Mouse (Mus musculus) small intestine, adult 2 months (tissue): ENCODE measurements around the gene Usp16.

Experiments used
- CTCF ChIP-seq: fragments of 200-500 bp; IDR thresholded peaks from 2 replicates; pipeline ENCODE4 v1.5.1; 2012; ENCODE audit warnings: low read depth, mild to moderate bottlenecking, control low read depth, inconsistent platforms, low read length, moderate library complexity, mixed read lengths; ENCODE audit not compliant: insufficient replicate concordance, insufficient read length; ENCODE audit errors: extremely low read depth
- POLR2A ChIP-seq: fragments of 200-500 bp; IDR thresholded peaks from 2 replicates; pipeline ENCODE4 v1.6.1; 2012; ENCODE audit warnings: low read depth, mild to moderate bottlenecking, control low read depth, inconsistent platforms, low read length, moderate library complexity

DNA sequence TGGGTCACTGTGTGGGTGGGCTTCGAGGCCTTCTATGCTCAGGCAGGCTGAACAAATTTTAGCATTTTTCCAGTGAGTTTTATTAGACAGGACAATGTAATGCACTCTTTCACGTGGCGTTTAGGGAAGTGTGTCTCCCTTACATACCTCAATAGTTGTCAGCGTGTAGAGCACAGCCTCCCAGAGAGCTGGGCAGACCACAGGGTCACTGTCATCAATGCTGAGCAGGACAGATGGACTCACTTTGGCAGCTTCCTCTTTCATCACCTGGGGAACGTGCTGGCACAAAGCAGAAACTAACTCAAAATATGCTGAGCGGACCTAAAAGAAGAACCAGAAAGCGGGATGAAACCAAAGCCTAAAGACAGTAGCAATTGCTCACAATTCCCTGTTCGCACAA lies 33.8 kb upstream of the Usp16 start:
- no peak for TF ChIP-seq CTCF
- TF ChIP-seq POLR2A, result no peak
